In genomic region chr2:158169771-158170170, GRCm38 (mm10) we compare ENCODE assay signal across 25 mouse cellular contexts. TPM values are rescaled to one million over a fixed set of nuclear protein-coding genes. Genes with fewer than 3 reads are reported as not detected.
A peak's percentile ranks its signal among the peaks of the same experiment; 100 is the strongest.
DNase-seq lines count a peak whose midpoint lies in the region; ATAC-seq and TF ChIP-seq lines count a peak whose summit lies in the region.
"Had no signal": no experiment of that assay in that cellular context is flagged by ENCODE, and none has a peak within 500 bp of the region (broad histone marks: within the 10 kb centered on the region; RNA-seq: fewer than 3 reads in every experiment).

No protein-coding gene starts in this region.

- peak overlapping the region; percentile 67 for H3K27ac ChIP-seq in heart, embryonic 10.5 days
- H3K27ac ChIP-seq in lung, embryonic 15.5 days = no peak overlapping the region
- H3K27ac ChIP-seq in embryonic fibroblast, embryonic 13.5 days (ENCODE audit: insufficient read depth, low read length) = peak overlapping the region; percentile 96
- H3K27ac ChIP-seq in hindbrain, embryonic 11.5 days (ENCODE audit: low read depth, low read length) = no peak overlapping the region
- H3K27ac ChIP-seq: embryonic facial prominence, embryonic 12.5 days; embryonic facial prominence, embryonic 15.5 days; forebrain, embryonic 12.5 days; forebrain, embryonic 15.5 days; heart, adult 2 months; hindbrain, embryonic 12.5 days; hindbrain, embryonic 15.5 days had no signal

- no peaks in the 10 kb centered on the region for H3K27me3 ChIP-seq in heart, embryonic 10.5 days (ENCODE audit: insufficient read depth, poor library complexity, severe bottlenecking)
- no peaks in the 10 kb centered on the region for H3K27me3 ChIP-seq in lung, embryonic 15.5 days
- no peaks in the 10 kb centered on the region for H3K27me3 ChIP-seq in hindbrain, embryonic 11.5 days (ENCODE audit: control insufficient read depth, insufficient read depth, low read length)
- H3K27me3 ChIP-seq: embryonic facial prominence, embryonic 12.5 days; embryonic facial prominence, embryonic 15.5 days; forebrain, embryonic 12.5 days; forebrain, embryonic 15.5 days; heart, embryonic 12.5 days; hindbrain, embryonic 12.5 days; hindbrain, embryonic 15.5 days had no signal

- H3K4me2 ChIP-seq in lung, embryonic 15.5 days = no peak overlapping the region
- no peak overlapping the region for H3K4me2 ChIP-seq in hindbrain, embryonic 11.5 days (replicated peaks; ENCODE audit: low read depth, low read length)
- H3K4me2 ChIP-seq: embryonic facial prominence, embryonic 12.5 days; embryonic facial prominence, embryonic 15.5 days; forebrain, embryonic 12.5 days; forebrain, embryonic 15.5 days; hindbrain, embryonic 12.5 days; hindbrain, embryonic 15.5 days had no signal

- peaks cover 48% of the 10 kb centered on the region for H3K4me1 ChIP-seq in heart, embryonic 10.5 days
- H3K4me1 ChIP-seq in lung, embryonic 15.5 days = peaks cover 35% of the 10 kb centered on the region
- peaks cover 31% of the 10 kb centered on the region for H3K4me1 ChIP-seq in embryonic fibroblast, embryonic 13.5 days (ENCODE audit: control insufficient read depth, insufficient read depth, low read length)
- H3K4me1 ChIP-seq in hindbrain, embryonic 11.5 days (replicated peaks; ENCODE audit: control insufficient read depth, insufficient read depth, low read length) = no peaks in the 10 kb centered on the region
- H3K4me1 ChIP-seq: forebrain, embryonic 12.5 days; forebrain, embryonic 15.5 days had no signal

- H3K9ac ChIP-seq in lung, embryonic 15.5 days = no peak overlapping the region
- H3K9ac ChIP-seq in hindbrain, embryonic 11.5 days (ENCODE audit: low read depth, low read length) = no peak overlapping the region
- H3K9ac ChIP-seq: embryonic facial prominence, embryonic 12.5 days; embryonic facial prominence, embryonic 15.5 days; forebrain, embryonic 12.5 days; forebrain, embryonic 15.5 days; heart, embryonic 12.5 days; hindbrain, embryonic 12.5 days; hindbrain, embryonic 15.5 days had no signal

- no peak overlapping the region for H3K4me3 ChIP-seq in heart, embryonic 10.5 days
- H3K4me3 ChIP-seq in lung, embryonic 15.5 days = no peak overlapping the region
- H3K4me3 ChIP-seq in embryonic fibroblast, embryonic 13.5 days (ENCODE audit: insufficient read depth, low read length) = no peak overlapping the region
- H3K4me3 ChIP-seq in hindbrain, embryonic 11.5 days (ENCODE audit: low read depth, low read length) = no peak overlapping the region
- H3K4me3 ChIP-seq: embryonic facial prominence, embryonic 12.5 days; embryonic facial prominence, embryonic 15.5 days; erythroblast, embryonic 14.5 days; forebrain, embryonic 12.5 days; forebrain, embryonic 15.5 days; heart, adult 2 months; heart, embryonic 12.5 days; hindbrain, embryonic 12.5 days; hindbrain, embryonic 15.5 days had no signal

- H3K9me3 ChIP-seq in heart, embryonic 10.5 days = no peaks in the 10 kb centered on the region
- no peaks in the 10 kb centered on the region for H3K9me3 ChIP-seq in lung, embryonic 15.5 days
- H3K9me3 ChIP-seq in hindbrain, embryonic 11.5 days (ENCODE audit: control insufficient read depth, low read length) = no peaks in the 10 kb centered on the region
- H3K9me3 ChIP-seq: embryonic facial prominence, embryonic 12.5 days; embryonic facial prominence, embryonic 15.5 days; forebrain, embryonic 12.5 days; forebrain, embryonic 15.5 days; hindbrain, embryonic 12.5 days; hindbrain, embryonic 15.5 days had no signal

- WGBS in heart, embryonic 10.5 days = 74% methylated on average over 7 of the region's 7 CpGs
- whole genome bisulfite sequencing in lung, embryonic 15.5 days = 75% methylated on average over 7 of the region's 7 CpGs
- WGBS in hindbrain, embryonic 11.5 days = 86% methylated on average over 7 of the region's 7 CpGs

- H3K36me3 ChIP-seq in heart, embryonic 10.5 days = no peaks in the 10 kb centered on the region
- H3K36me3 ChIP-seq in lung, embryonic 15.5 days = no peaks in the 10 kb centered on the region
- H3K36me3 ChIP-seq in hindbrain, embryonic 11.5 days (ENCODE audit: control insufficient read depth, insufficient read depth, low read length) = no peaks in the 10 kb centered on the region
- H3K36me3 ChIP-seq: embryonic facial prominence, embryonic 12.5 days; embryonic facial prominence, embryonic 15.5 days; forebrain, embryonic 12.5 days; forebrain, embryonic 15.5 days; heart, embryonic 12.5 days; hindbrain, embryonic 12.5 days; hindbrain, embryonic 15.5 days had no signal

- peak; percentile 24; the same call in 1 of the 2 replicates for ATAC-seq in lung, embryonic 15.5 days (ENCODE audit: borderline replicate concordance, extremely low read depth, low FRiP score, low TSS enrichment)
- no peak for ATAC-seq in hindbrain, embryonic 11.5 days (ENCODE audit: low FRiP score)
- ATAC-seq: CD4-positive, CD25-positive, alpha-beta regulatory T cell, adult 4 months; forebrain, embryonic 15.5 days; intestine, postnatal 0 days had no signal

- TF ChIP-seq POLR2A in embryonic fibroblast, embryonic 13.5 days (IDR thresholded peaks at IDR 0.05; ENCODE audit: low read depth, low read length) = no peak

- DNase-seq in heart, embryonic 10.5 days (ENCODE audit: low spot score) = no peak
- DNase-seq in heart, adult 18-20 months = no peak
- DNase-seq in lung, postnatal 10 days = no peak
- no peak for DNase-seq in hindbrain, embryonic 11.5 days (ENCODE audit: low spot score)
- DNase-seq: cerebellum, adult 11 months; cerebellum, adult 2 months; cerebellum, adult 9-11 months; cerebellum, postnatal 25 days; gastrocnemius, postnatal 10 days; heart, adult 2 months; heart, postnatal 4 days had no signal

- TF ChIP-seq CTCF in embryonic fibroblast, embryonic 13.5 days (IDR thresholded peaks at IDR 0.05; ENCODE audit: borderline replicate concordance, insufficient read depth, low read length) = no peak

RNA-seq across cellular contexts. Expression of gene Tgm2, which starts 23.5 kb away (rescaled TPM):
- polyA plus RNA-seq in heart, embryonic 10.5 days (2016; fragmentation: Nextera tagmentation; extraction: Ambion mirVana) = 134 and 256 TPM in 2 replicates
- 100 to 1,000 TPM; 247 to 266 TPM for total RNA-seq in heart, adult 18-20 months (2021)
- polyA plus RNA-seq in lung, embryonic 15.5 days (2015; fragmentation: Nextera tagmentation; extraction: Ambion mirVana) = 66.0 and 70.0 TPM in 2 replicates
- 15.8 and 33.1 TPM in 2 replicates for polyA plus RNA-seq in embryonic fibroblast, embryonic 13.5 days (2011; ENCODE audit: insufficient read length, low read depth, missing spikeins)
- polyA plus RNA-seq in hindbrain, embryonic 11.5 days (2014; fragmentation: Nextera tagmentation; extraction: Ambion mirVana) = 4.2 and 4.3 TPM in 2 replicates

RNA-seq across cellular contexts. Expression of gene D630003M21Rik, which starts 59.3 kb away (rescaled TPM):
- 0.73 and 0.91 TPM in 2 replicates for polyA plus RNA-seq in heart, embryonic 10.5 days (2016; fragmentation: Nextera tagmentation; extraction: Ambion mirVana)
- total RNA-seq in heart, adult 18-20 months (2021) = 1 to 10 TPM; 5.1 to 5.4 TPM
- polyA plus RNA-seq in lung, embryonic 15.5 days (2015; fragmentation: Nextera tagmentation; extraction: Ambion mirVana) = 5.3 and 5.5 TPM in 2 replicates
- 0.17 and 0.61 TPM in 2 replicates for polyA plus RNA-seq in embryonic fibroblast, embryonic 13.5 days (2011; ENCODE audit: insufficient read length, low read depth, missing spikeins)
- 1.9 and 2.3 TPM in 2 replicates for polyA plus RNA-seq in hindbrain, embryonic 11.5 days (2014; fragmentation: Nextera tagmentation; extraction: Ambion mirVana)
- total RNA-seq: common myeloid progenitor, adult 5-6 weeks; MEL had no signal
- polyA plus RNA-seq: CD4-positive, CD25-positive, alpha-beta regulatory T cell, adult 4 months had no signal

Comparison
In these comparisons a context has a peak if more than half of its experiments do, and no peak if none do; other contexts are left out.
1. H3K27ac ChIP-seq: peak in heart, embryonic 10.5 days (single experiment) and embryonic fibroblast, embryonic 13.5 days (single experiment); none in lung, embryonic 15.5 days (single experiment) and hindbrain, embryonic 11.5 days (single experiment).